Mouse (Mus musculus) embryonic fibroblast, embryonic 13.5 days (primary cell): Measurements from ENCODE around the gene Smg6.

Source experiments
- CTCF ChIP-seq: IDR thresholded peaks from 2 replicates; pipeline ENCODE4 v1.5.1; 2011; ENCODE audit warnings: mild to moderate bottlenecking, control low read depth, low read length, moderate library complexity, borderline replicate concordance; ENCODE audit not compliant: insufficient read depth
- POLR2A ChIP-seq: IDR thresholded peaks from 2 replicates; pipeline ENCODE4 v1.6.1; 2011; ENCODE audit warnings: low read depth, mild to moderate bottlenecking, control low read depth, low read length, moderate library complexity

DNA sequence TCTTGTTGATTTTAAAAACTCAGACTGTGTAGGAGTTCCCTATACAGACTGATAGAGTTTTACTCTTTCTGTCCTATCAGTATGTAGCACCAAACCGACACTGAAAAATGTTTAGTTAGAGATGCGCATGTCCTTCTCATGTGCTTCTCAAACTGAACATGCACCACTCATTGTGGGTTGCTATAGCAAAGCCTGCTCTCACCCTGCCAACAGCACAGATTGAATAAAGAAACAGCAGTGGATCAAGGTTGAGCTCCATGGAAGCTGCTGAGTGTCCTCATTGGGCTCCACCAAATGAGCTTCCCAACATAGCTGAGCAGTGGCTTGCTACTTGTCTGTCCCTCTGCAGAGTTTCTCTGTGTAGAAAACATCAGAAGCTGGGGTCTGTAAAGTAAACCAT lies 192.5 kb downstream of the Smg6 start:
- TF ChIP-seq POLR2A = no peak
- TF ChIP-seq CTCF = no peak
